Mouse (Mus musculus): Measurements from ENCODE around the gene Gng7. TPM values are rescaled to one million over a fixed set of nuclear protein-coding genes. Genes with fewer than 3 reads are reported as not detected.
A peak's percentile ranks its signal among the peaks of the same experiment; 100 is the strongest.

The Gng7 gene
- polyA plus RNA-seq, 1 experiment = 152 TPM

GRCm38 (mm10) chr10:80934136-80934985, 80.4 kb downstream of the Gng7 start:
- no peak overlapping the region for H3K4me3 ChIP-seq (ENCODE audit: insufficient read depth, low read length)
- H3K27ac ChIP-seq (ENCODE audit: insufficient read depth, low read length) = no peak overlapping the region
- no peak for TF ChIP-seq CTCF (IDR thresholded peaks at IDR 0.05; ENCODE audit: extremely low read depth, insufficient read depth, low read length)
- no peak for TF ChIP-seq POLR2A (IDR thresholded peaks at IDR 0.05; ENCODE audit: extremely low read depth, insufficient read depth, low read length)
- peaks cover 5% of the 10 kb centered on the region; the same call in 1 of the 2 replicates for H3K4me1 ChIP-seq (ENCODE audit: control insufficient read depth, insufficient read depth, low read length)

- Histone ChIP-seq H3K4me3 (ENCODE audit: insufficient read depth, low read length) (no peak overlapping the region), H3K4me1 (ENCODE audit: control insufficient read depth, insufficient read depth, low read length) (peaks cover 4% of the 10 kb centered on the region; the same call in 1 of the 2 replicates), H3K27ac (ENCODE audit: insufficient read depth, low read length) (no peak overlapping the region)
- TF ChIP-seq CTCF (IDR thresholded peaks at IDR 0.05; ENCODE audit: extremely low read depth, insufficient read depth, low read length) (no peak), POLR2A (IDR thresholded peaks at IDR 0.05; ENCODE audit: extremely low read depth, insufficient read depth, low read length) (no peak)
Measured at GRCm38 (mm10) chr10:80933421-80933979, 81.2 kb downstream of the Gng7 start.

- Histone ChIP-seq H3K27ac (ENCODE audit: insufficient read depth, low read length) (no peak overlapping the region), H3K4me1 (ENCODE audit: control insufficient read depth, insufficient read depth, low read length) (peaks cover 4% of the 10 kb centered on the region; the same call in 1 of the 2 replicates), H3K4me3 (ENCODE audit: insufficient read depth, low read length) (no peak overlapping the region)
- TF ChIP-seq POLR2A (IDR thresholded peaks at IDR 0.05; ENCODE audit: extremely low read depth, insufficient read depth, low read length) (no peak), CTCF (IDR thresholded peaks at IDR 0.05; ENCODE audit: extremely low read depth, insufficient read depth, low read length) (no peak)
Measured at GRCm38 (mm10) chr10:80932700-80933420, 81.9 kb downstream of the Gng7 start.

- peaks cover 4% of the 10 kb centered on the region; the same call in 1 of the 2 replicates for H3K4me1 ChIP-seq (ENCODE audit: control insufficient read depth, insufficient read depth, low read length)
- no peak overlapping the region for H3K4me3 ChIP-seq (ENCODE audit: insufficient read depth, low read length)
- no peak overlapping the region for H3K27ac ChIP-seq (ENCODE audit: insufficient read depth, low read length)
- TF ChIP-seq CTCF (IDR thresholded peaks at IDR 0.05; ENCODE audit: extremely low read depth, insufficient read depth, low read length) = no peak
- TF ChIP-seq POLR2A (IDR thresholded peaks at IDR 0.05; ENCODE audit: extremely low read depth, insufficient read depth, low read length) = no peak; the same call in 1 of the 2 replicates
Measured at GRCm38 (mm10) chr10:80932206-80932605, 82.5 kb downstream of the Gng7 start.

GRCm38 (mm10) chr10:80931695-80932094, 83.0 kb downstream of the Gng7 start:
- peak overlapping the region; percentile 98; the same call in 1 of the 2 replicates for H3K4me3 ChIP-seq (ENCODE audit: insufficient read depth, low read length)
- TF ChIP-seq POLR2A (IDR thresholded peaks at IDR 0.05; ENCODE audit: extremely low read depth, insufficient read depth, low read length) (no peak), CTCF (IDR thresholded peaks at IDR 0.05; ENCODE audit: extremely low read depth, insufficient read depth, low read length) (no peak)
- H3K4me1 ChIP-seq (ENCODE audit: control insufficient read depth, insufficient read depth, low read length) = peaks cover 4% of the 10 kb centered on the region; the same call in 1 of the 2 replicates
- no peak overlapping the region for H3K27ac ChIP-seq (ENCODE audit: insufficient read depth, low read length)

DNA sequence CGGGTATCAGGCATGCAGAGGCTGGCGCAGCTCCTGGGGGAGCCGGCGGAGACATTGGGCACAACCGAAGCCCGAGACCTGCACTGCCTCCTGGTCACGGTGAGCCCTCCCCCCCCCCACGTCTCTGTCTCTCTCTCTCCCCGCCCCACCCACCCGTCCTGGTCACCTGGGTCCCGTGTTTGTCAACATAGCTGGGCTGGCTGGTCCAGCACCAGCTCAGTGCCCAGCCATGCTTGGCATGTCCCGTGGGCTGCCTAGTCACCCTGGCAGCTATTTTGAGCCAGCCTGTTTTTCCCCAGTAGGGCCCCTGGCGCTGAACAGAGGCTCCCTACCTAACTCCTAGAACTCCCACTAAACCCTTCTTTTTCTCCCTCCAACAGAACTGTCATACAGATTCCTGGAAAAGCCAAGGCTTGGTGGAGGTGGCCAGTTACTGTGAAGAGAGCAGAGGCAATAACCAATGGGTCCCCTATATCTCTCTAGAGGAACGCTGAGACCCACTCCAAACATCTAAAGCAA, 83.5 kb downstream of the Gng7 start:
- no peak for TF ChIP-seq POLR2A (IDR thresholded peaks at IDR 0.05; ENCODE audit: extremely low read depth, insufficient read depth, low read length)
- TF ChIP-seq CTCF (IDR thresholded peaks at IDR 0.05; ENCODE audit: extremely low read depth, insufficient read depth, low read length) = no peak
- Histone ChIP-seq H3K4me3 (ENCODE audit: insufficient read depth, low read length) (peak overlapping the region; percentile 98), H3K4me1 (ENCODE audit: control insufficient read depth, insufficient read depth, low read length) (peaks cover 4% of the 10 kb centered on the region; the same call in 1 of the 2 replicates), H3K27ac (ENCODE audit: insufficient read depth, low read length) (no peak overlapping the region)

GRCm38 (mm10) chr10:80930361-80931152, 84.2 kb downstream of the Gng7 start:
- Histone ChIP-seq H3K27ac (ENCODE audit: insufficient read depth, low read length) (peak overlapping the region; percentile 66), H3K4me1 (ENCODE audit: control insufficient read depth, insufficient read depth, low read length) (peaks cover 4% of the 10 kb centered on the region; the same call in 1 of the 2 replicates), H3K4me3 (ENCODE audit: insufficient read depth, low read length) (peak overlapping the region; percentile 98)
- no peak for TF ChIP-seq POLR2A (IDR thresholded peaks at IDR 0.05; ENCODE audit: extremely low read depth, insufficient read depth, low read length)
- TF ChIP-seq CTCF (IDR thresholded peaks at IDR 0.05; ENCODE audit: extremely low read depth, insufficient read depth, low read length) = no peak

DNA sequence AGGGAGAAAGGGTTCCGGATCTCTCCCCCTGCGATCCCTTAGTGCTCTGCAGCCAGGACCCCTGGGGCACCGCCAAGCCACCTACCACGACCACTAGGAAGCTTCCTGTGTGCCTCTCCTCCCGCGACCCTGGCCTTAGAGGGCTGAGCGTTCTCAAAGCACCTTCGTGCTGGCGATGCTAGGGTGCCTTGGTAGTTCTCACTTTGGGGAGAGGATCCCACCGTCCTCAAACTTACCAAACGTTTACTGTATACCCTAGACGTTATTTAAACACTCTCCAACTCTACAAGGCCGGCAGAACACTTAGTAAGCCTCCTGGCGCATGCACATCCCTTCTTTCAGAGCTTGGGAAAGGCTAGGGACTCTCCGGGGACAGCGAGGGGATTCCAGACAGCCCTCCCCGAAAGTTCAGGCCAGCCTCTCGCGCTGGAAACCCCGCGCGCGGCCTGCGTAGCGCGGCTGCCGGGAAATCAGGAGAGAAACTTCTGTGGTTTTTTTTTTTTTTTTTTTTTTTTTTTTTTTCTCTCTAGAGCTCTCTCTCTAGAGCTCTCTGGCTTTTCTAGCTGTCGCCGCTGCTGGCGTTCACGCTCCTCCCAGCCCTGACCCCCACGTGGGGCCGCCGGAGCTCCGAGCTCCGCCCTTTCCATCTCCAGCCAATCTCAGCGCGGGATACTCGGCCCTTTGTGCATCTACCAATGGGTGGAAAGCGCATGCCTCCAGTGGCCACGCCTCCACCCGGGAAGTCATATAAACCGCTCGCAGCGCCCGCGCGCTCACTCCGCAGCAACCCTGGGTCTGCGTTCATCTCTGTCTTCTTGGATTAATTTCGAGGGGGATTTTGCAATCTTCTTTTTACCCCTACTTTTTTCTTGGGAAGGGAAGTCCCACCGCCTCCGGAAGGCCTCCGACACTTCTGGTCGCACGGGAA, 85.2 kb downstream of the Gng7 start, which contains the start of gene Gadd45b:
TSS of gene Gadd45b (plus strand) at position 775 of the 928 bp plus-strand sequence.
- Histone ChIP-seq H3K4me1 (ENCODE audit: control insufficient read depth, insufficient read depth, low read length) (peaks cover 4% of the 10 kb centered on the region; the same call in 1 of the 2 replicates), H3K27ac (ENCODE audit: insufficient read depth, low read length) (peak within 1 kb of the TSS; percentile 92), H3K4me3 (ENCODE audit: insufficient read depth, low read length) (peak within 1 kb of the TSS; percentile 98)
- no peak for TF ChIP-seq CTCF (IDR thresholded peaks at IDR 0.05; ENCODE audit: extremely low read depth, insufficient read depth, low read length)
- TF ChIP-seq POLR2A (IDR thresholded peaks at IDR 0.05; ENCODE audit: extremely low read depth, insufficient read depth, low read length) = peak; percentile 100

Data from cortical plate, adult 2 months (tissue).